Mouse (Mus musculus) lung, embryonic 15.5 days (tissue): ENCODE data around the gene Hoxa7. TPM values are rescaled to one million over a fixed set of nuclear protein-coding genes. Genes with fewer than 3 reads are reported as not detected.

Experiments
- ATAC-seq: fragments of 200-750 bp; cut with Nextera tagmentation; 2 replicates; pipeline ENCODE4 v1.8.0; 2017; ENCODE audit warnings: moderate number of reproducible peaks, borderline replicate concordance; ENCODE audit not compliant: low FRiP score, low TSS enrichment; ENCODE audit errors: extremely low read depth
- H3K27ac ChIP-seq: fragments of 300-500 bp; sonication (generic); 2 replicates; pipeline ENCODE4 v1.5.1; 2015; ENCODE audit warnings: moderate library complexity, mild to moderate bottlenecking, inconsistent platforms
- H3K27me3 ChIP-seq: fragments of 300-500 bp; sonication (generic); 2 replicates; pipeline ENCODE4 v1.6.1; 2015; ENCODE audit warnings: inconsistent platforms
- H3K36me3 ChIP-seq: fragments of 300-500 bp; sonication (generic); 2 replicates; pipeline ENCODE4 v1.6.1; 2015; ENCODE audit warnings: inconsistent platforms
- H3K4me1 ChIP-seq: fragments of 300-500 bp; sonication (generic); 2 replicates; pipeline ENCODE4 v1.6.1; 2015; ENCODE audit warnings: inconsistent platforms
- H3K4me2 ChIP-seq: fragments of 300-500 bp; sonication (generic); 2 replicates; pipeline ENCODE4 v1.6.1; 2015; ENCODE audit warnings: inconsistent platforms, mild to moderate bottlenecking, moderate library complexity
- H3K4me3 ChIP-seq: fragments of 300-500 bp; sonication (generic); 2 replicates; pipeline ENCODE4 v1.5.1; 2015; ENCODE audit warnings: mild to moderate bottlenecking, inconsistent platforms
- H3K9ac ChIP-seq: fragments of 300-500 bp; sonication (generic); 2 replicates; pipeline ENCODE4 v1.6.1; 2015; ENCODE audit warnings: inconsistent platforms
- H3K9me3 ChIP-seq: fragments of 300-500 bp; sonication (generic); 2 replicates; pipeline ENCODE4 v1.6.1; 2016; ENCODE audit warnings: inconsistent platforms
- WGBS: fragments of 180-500 bp; shearing (Covaris S2); methylation state at CpG from one replicate; pipeline ENCODE4 v1.1.7; 2015; 5-methylcytosine and 5-hydroxymethylcytosine counted together
- polyA plus RNA-seq: library from polyadenylated mRNA; unstranded; fragments of >200 nt; fragmentation: Nextera tagmentation; extraction: Ambion mirVana; gene quantifications from 2 replicates; pipeline ENCODE4 v1.2.1, GENCODE M21; 2015

Hoxa7 gene
- polyA plus RNA-seq, 1 experiment from 2014 or later = 5.5 TPM

DNA sequence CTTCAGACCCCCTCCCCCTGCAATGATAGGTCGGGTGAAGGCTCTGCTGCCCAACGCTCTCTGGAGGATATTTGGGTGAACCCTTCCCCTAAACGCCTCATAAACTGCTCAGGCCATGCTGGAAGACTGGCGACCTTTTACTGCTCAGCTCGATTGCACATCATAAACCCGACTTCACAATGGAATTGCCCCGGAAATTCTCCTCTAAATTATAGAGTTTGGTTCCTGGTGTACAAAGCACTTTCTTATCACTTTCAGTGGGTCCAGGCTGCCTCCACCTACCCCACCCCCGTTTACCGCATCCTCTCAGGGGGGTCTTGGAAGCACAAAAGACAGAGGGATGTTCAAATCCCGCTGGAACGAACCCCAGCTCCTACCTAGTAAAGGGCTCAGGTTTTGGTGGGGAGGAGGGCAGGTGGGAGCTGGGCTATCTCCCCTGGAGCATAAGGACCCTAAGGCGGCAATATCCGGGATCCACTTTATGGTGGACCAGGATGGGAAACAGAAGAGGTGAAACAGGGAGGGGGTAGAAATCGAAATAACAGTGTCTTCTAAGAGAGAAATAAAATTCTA, 2.9 kb downstream of the Hoxa7 start:
- Histone ChIP-seq H3K4me1 (peaks cover 31% of the 10 kb centered on the region), H3K27ac (no peak overlapping the region), H3K9ac (no peak overlapping the region), H3K4me3 (no peak overlapping the region), H3K4me2 (no peak overlapping the region), H3K36me3 (no peaks in the 10 kb centered on the region), H3K27me3 (peaks cover 99% of the 10 kb centered on the region), H3K9me3 (no peaks in the 10 kb centered on the region)
- no peak for ATAC-seq
- WGBS = 27% methylated on average over 14 of the region's 14 CpGs

DNA sequence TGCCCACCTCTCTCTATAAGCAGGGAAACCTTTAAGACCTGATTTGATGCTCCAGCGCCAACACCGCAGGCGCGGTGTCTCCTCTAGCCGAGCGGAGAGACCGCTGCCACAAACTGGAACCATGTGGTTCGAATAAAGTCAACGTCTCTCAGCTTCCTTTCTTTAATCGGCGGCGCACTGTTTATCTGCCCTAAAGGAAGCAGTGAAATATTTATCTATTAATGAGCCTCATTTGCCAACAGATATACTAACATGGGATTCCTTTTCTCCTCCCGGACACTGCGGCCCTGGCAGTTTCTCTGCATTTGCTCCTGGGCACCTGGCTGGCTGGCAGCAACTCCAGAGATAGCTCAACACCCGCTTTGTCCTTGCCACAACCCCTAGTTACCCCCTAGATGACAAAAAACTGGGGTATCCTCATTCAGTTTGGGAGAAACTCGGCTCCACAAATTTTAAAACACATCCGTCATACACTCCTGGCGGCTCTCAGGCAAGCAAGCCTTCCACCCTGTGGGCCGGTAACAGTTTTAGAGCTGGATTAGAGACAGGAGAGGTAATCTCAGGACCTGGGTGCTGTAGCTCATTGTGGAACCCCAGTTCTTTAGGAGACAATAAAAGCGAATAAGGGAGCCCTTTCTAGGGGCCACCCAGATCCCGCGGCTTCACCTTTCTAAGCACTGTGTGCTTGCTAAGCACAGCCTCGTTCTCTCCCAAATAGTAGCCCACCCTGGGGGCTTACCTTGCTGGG, 3.6 kb downstream of the Hoxa7 start:
- Histone ChIP-seq H3K27me3 (peaks cover 99% of the 10 kb centered on the region), H3K4me2 (peak overlapping the region; percentile 69), H3K4me1 (peaks cover 32% of the 10 kb centered on the region), H3K27ac (no peak overlapping the region), H3K9me3 (no peaks in the 10 kb centered on the region), H3K4me3 (peak overlapping the region; percentile 44), H3K9ac (no peak overlapping the region), H3K36me3 (no peaks in the 10 kb centered on the region)
- ATAC-seq = no peak
- WGBS = 12% methylated on average over 23 of the region's 23 CpGs

DNA sequence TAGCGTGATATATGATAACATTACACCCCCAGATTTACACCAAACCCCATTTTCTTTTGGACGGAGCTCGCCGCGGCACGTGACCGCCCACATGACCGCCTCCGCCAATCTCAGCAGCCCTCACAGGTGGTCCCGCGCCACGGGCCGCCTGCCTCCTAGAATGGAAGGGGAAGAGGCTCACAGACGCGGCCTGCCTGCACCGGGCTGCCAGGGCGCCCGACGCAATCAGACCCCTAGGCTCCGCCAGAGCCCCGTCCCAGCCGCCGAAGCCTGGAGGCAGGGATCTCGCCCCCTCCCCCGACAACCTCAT, 4.2 kb downstream of the Hoxa7 start:
- peak; percentile 40; the same call in 1 of the 2 replicates for ATAC-seq

DNA sequence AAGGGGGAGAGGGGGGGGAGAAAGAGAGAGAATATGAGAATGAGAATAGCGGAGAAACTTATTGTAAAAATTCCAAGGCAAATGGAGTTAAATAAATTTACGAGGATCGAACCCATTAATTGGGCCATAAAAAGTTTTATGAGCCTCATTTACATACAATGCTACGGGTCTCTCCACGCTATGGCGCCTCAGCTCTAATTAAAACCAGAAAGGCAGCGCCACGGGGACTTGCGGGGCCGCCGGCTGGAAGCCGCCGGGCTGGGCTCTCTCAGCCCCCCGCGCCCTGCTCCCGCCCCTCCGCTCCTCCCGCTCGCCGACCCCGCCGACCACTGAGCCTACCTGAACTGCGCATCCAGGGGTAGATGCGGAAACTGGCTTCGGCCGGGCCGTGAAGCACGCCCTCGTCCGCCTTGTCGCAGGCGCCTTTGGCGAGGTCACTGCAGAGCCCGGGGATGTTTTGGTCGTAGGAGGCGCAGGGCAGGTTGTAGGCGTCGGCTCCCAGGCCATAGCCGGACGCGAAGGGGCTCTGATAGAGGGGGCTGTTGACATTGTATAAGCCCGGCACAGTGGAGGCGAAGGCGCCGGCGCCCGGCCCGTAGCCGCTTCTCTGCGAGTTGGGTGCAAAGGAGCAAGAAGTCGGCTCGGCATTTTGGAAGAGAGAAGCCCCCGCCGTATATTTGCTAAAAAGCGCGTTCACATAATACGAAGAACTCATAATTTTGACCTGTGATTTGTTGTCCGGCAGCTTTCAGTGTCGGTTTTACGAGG, 4.8 kb downstream of the Hoxa7 start:
- Histone ChIP-seq H3K4me1 (peaks cover 32% of the 10 kb centered on the region), H3K4me2 (peak overlapping the region; percentile 69), H3K27ac (no peak overlapping the region), H3K27me3 (peaks cover 99% of the 10 kb centered on the region), H3K9ac (no peak overlapping the region), H3K36me3 (no peaks in the 10 kb centered on the region), H3K4me3 (peak overlapping the region; percentile 44), H3K9me3 (no peaks in the 10 kb centered on the region)
- ATAC-seq = no peak
- 3% methylated on average over 60 of the region's 60 CpGs for WGBS

More for the DNA sequence above, 4.2 kb downstream of the Hoxa7 start:
- 1% methylated on average over 25 of the region's 25 CpGs for WGBS
- Histone ChIP-seq H3K4me1 (peaks cover 35% of the 10 kb centered on the region), H3K36me3 (no peaks in the 10 kb centered on the region), H3K4me3 (peak overlapping the region; percentile 44), H3K27ac (no peak overlapping the region), H3K4me2 (peak overlapping the region; percentile 69), H3K27me3 (peaks cover 99% of the 10 kb centered on the region), H3K9me3 (no peaks in the 10 kb centered on the region), H3K9ac (no peak overlapping the region)

DNA sequence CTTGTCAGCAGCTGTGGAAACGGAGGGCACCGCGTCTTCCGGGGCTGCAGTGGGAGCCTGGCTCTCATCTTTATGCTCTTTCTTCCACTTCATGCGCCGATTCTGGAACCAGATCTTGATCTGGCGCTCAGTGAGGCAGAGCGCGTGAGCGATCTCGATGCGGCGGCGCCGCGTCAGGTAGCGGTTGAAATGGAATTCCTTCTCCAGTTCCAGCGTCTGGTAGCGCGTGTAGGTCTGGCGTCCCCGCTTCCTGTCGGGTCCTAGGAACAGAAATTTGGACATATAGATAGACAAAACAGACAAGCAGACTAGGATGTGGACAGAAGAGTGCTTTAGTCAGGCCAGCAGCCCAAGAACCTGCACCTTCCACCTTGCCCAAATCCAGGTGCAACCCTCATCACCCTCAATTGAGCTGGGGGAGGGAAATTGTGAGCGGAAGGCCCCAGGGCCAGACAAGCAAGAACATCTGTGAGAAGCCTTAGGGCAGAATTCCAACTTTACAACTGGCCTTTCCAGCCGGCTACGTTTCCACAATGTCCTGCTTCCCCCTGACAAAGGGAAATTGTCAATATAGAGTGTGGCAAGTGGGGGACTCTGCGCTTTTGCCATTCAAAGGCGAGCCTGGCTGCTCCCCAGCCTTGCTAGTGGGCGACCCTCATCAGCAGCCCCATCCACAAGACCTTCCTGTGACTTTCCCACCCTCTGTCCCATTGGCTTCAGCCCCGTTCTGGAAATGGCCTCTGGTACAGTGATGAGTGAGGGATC, 5.7 kb downstream of the Hoxa7 start:
- Histone ChIP-seq H3K36me3 (no peaks in the 10 kb centered on the region), H3K4me3 (peak overlapping the region; percentile 44), H3K4me1 (peaks cover 26% of the 10 kb centered on the region), H3K9ac (no peak overlapping the region), H3K9me3 (no peaks in the 10 kb centered on the region), H3K27me3 (peaks cover 100% of the 10 kb centered on the region), H3K4me2 (peak overlapping the region; percentile 69), H3K27ac (no peak overlapping the region)
- no peak for ATAC-seq
- WGBS = 5% methylated on average over 30 of the region's 30 CpGs

DNA sequence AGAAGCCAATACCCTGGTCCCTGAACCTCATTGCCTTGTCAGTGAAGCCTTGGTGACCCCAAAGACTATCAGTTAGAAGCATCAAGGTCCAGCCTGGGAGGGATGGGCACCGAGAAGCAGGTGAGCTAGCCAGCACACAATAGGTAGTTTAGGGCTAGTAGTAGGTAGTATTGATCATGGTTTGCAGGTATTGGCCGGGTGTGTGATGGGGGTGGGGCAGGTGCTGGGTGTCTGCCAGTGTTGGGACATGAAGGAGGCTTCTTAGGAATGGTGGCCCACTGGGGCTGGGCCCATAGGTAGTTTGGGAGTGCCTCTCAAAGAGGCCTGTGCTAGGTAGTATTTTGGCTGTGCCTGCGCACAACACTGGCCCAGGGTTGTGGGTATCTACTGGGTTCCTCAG, 6.6 kb downstream of the Hoxa7 start:
- peaks cover 98% of the 10 kb centered on the region for H3K27me3 ChIP-seq
- no peak overlapping the region for H3K4me2 ChIP-seq
- no peak overlapping the region for H3K9ac ChIP-seq
- H3K27ac ChIP-seq = no peak overlapping the region
- peaks cover 26% of the 10 kb centered on the region for H3K4me1 ChIP-seq
- WGBS = 30% methylated on average over 3 of the region's 3 CpGs
- H3K36me3 ChIP-seq = no peaks in the 10 kb centered on the region
- no peak for ATAC-seq
- H3K9me3 ChIP-seq = no peaks in the 10 kb centered on the region
- H3K4me3 ChIP-seq = no peak overlapping the region

DNA sequence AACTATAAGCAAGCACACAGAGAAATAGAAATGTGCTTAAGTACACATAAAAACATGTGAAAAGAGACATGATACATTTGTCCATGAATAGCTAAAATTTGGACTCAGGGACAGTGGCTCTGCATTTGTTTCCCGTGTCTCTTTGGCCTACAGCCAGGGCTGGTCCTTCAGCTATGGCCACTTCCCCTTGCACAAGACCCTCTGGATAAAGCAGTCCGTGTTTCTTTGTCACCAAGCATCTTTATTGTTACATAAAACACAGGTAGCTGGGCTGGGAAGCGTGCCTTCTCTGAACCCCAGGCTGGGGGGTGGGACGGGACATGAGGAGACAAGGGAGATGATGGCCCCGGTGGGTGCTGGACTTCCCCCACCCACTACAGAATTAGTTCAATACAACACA, 7.4 kb downstream of the Hoxa7 start:
- Histone ChIP-seq H3K27ac (no peak overlapping the region), H3K4me2 (0 out of 2 replicates have a peak overlapping the region, but pooled peaks have one; percentile 61), H3K27me3 (peaks cover 98% of the 10 kb centered on the region), H3K9me3 (no peaks in the 10 kb centered on the region), H3K4me3 (no peak overlapping the region), H3K4me1 (peaks cover 26% of the 10 kb centered on the region), H3K9ac (no peak overlapping the region), H3K36me3 (no peaks in the 10 kb centered on the region)
- 34% methylated on average over 5 of the region's 5 CpGs for WGBS
- no peak for ATAC-seq

DNA sequence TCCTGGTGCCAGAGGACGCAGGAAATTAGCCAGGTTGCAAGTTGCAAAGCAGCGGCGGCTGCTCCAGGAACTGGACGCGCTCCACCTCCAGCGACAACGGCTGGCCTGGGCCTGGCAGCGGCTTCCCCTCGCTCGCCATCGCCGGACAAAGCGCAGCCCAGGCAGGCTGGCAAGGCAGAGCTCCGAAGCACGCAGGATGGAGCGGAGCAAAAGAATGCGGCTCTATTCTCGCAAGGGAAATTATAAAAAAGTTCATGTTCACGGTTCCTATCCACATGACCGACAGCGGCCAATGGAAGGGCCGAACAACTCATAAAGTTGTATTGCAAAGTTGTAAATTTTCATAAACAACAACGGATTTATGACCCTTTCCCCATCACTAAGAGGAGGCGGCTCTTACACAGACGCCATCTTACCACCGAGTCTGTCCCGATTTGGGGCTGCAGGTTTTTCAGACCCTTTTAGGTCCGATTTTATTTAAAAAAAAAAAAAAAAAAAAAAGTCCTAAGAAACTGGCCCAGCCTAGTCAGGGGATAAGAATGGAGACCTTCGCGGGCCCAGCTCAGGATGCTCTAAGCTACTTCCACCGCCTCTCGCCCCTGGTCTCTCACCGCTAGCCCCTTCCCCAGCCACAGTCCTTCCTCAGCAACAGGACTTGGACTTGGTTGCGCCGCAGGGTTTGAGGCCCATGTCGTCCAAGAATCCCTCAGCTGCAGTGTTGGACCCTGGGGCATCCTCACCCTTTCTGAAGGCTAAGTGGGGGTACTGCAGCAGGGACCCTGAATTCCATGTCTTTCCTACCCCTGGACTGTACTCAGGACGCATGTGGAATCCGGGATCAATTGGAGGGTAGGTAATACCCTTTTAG, 8.3 kb downstream of the Hoxa7 start, which contains the start of the genes Hoxa3 and Gm28308:
Gene Hoxa3, minus strand, starts transcription at position 218 of the 868 bp plus-strand sequence.
Gene Gm28308, minus strand, starts transcription at position 221 of the 868 bp plus-strand sequence.
- 10% methylated on average over 38 of the region's 38 CpGs for WGBS
- H3K36me3 ChIP-seq = no peaks in the 10 kb centered on the region
- H3K9me3 ChIP-seq = no peaks in the 10 kb centered on the region
- H3K4me2 ChIP-seq = peak within 1 kb of the TSS; percentile 61
- peaks cover 26% of the 10 kb centered on the region for H3K4me1 ChIP-seq
- no peak for ATAC-seq
- H3K27ac ChIP-seq = peak within 1 kb of the TSS; percentile 57
- H3K9ac ChIP-seq = peak within 1 kb of the TSS; percentile 35
- H3K4me3 ChIP-seq = peak within 1 kb of the TSS; percentile 42
- peaks cover 98% of the 10 kb centered on the region for H3K27me3 ChIP-seq

DNA sequence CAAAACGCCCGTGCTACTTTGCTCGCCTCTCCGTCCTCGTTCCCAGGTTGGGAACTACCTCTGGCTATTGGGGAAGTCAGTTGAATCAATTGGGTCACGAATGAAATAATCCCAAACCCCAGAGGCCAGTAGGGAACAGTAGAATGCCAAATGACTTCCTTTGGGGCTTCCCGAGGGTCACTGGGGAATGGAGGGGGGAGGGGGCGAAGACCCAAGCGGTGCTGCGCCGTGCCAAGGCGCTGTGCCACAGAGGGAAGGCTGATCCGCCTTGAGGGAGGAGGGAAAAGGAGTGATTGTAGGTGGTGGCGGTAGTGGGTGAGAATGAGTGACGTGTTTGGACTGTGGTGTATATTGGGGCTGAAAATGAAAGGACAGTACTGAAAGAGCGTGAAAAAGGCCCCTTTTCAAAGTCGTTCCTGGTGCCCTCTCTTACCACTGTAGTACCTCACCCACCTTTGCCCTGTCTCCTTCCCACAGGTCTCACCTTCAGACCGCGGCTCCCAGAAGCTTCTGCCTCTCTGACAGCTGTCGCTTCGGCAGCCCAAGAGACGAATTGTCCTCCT, 9.0 kb downstream of the Hoxa7 start:
- ATAC-seq = no peak
- peak overlapping the region; percentile 30 for H3K9ac ChIP-seq
- peaks cover 24% of the 10 kb centered on the region for H3K4me1 ChIP-seq
- peak overlapping the region; percentile 42 for H3K4me3 ChIP-seq
- no peaks in the 10 kb centered on the region for H3K36me3 ChIP-seq
- H3K27ac ChIP-seq = peak overlapping the region; percentile 57
- peaks cover 98% of the 10 kb centered on the region for H3K27me3 ChIP-seq
- 8% methylated on average over 22 of the region's 22 CpGs for WGBS
- peak overlapping the region; percentile 61 for H3K4me2 ChIP-seq
- H3K9me3 ChIP-seq = no peaks in the 10 kb centered on the region

DNA sequence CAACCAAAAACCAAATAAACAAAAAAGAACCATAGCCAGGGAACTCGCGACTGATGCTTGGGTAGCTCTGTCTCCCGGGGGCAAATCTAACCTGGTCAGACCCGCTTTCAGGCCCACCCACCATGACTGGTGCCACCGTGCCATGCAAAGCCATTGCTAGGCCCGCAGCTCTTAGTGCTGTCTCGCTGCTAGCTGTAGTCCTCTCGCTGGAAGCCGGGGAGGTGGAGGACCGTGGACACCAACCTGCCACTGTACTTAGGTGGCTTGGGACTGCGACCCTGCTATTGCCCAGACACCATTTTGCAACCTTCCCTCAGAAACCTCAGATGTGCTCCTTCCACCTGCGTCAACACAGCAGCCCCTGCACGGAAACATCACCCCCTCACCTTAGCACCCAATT, 9.7 kb downstream of the Hoxa7 start:
- 6% methylated on average over 13 of the region's 13 CpGs for WGBS
- peak overlapping the region; percentile 61 for H3K4me2 ChIP-seq
- H3K9me3 ChIP-seq = no peaks in the 10 kb centered on the region
- peak overlapping the region; percentile 42 for H3K4me3 ChIP-seq
- peaks cover 17% of the 10 kb centered on the region for H3K4me1 ChIP-seq
- H3K9ac ChIP-seq = peak overlapping the region; percentile 35
- H3K27ac ChIP-seq = peak overlapping the region; percentile 20; the same call in 1 of the 2 replicates
- H3K36me3 ChIP-seq = no peaks in the 10 kb centered on the region
- ATAC-seq = no peak
- H3K27me3 ChIP-seq = peaks cover 98% of the 10 kb centered on the region
